Mouse (Mus musculus) forebrain, embryonic 15.5 days (tissue): ENCODE measurements around the gene Trub1. TPM values are rescaled to one million over a fixed set of nuclear protein-coding genes. Genes with fewer than 3 reads are reported as not detected.
A peak's percentile ranks its signal among the peaks of the same experiment; 100 is the strongest.

ENCODE experiments used
- ATAC-seq: fragments of 200-750 bp; cut with Nextera tagmentation; replicated peaks from 2 replicates; pipeline ENCODE4 v1.8.0; 2017; ENCODE audit warnings: mild to moderate bottlenecking, moderate TSS enrichment, moderate library complexity
- H3K27ac ChIP-seq: fragments of 300-500 bp; sonication (generic); replicated peaks from 2 replicates; pipeline ENCODE4 v1.5.1; 2015; ENCODE audit warnings: mild to moderate bottlenecking, inconsistent platforms
- H3K27me3 ChIP-seq: fragments of 300-500 bp; sonication (generic); 2 replicates; pipeline ENCODE4 v1.6.1; 2015; ENCODE audit warnings: inconsistent platforms
- H3K36me3 ChIP-seq: fragments of 300-500 bp; sonication (generic); 2 replicates; pipeline ENCODE4 v1.6.1; 2015; ENCODE audit warnings: mild to moderate bottlenecking, inconsistent platforms
- H3K4me1 ChIP-seq: fragments of 300-500 bp; sonication (generic); 2 replicates; pipeline ENCODE4 v1.6.1; 2015; ENCODE audit warnings: inconsistent platforms
- H3K4me2 ChIP-seq: fragments of 300-500 bp; sonication (generic); replicated peaks from 2 replicates; pipeline ENCODE4 v1.6.1; 2015; ENCODE audit warnings: mild to moderate bottlenecking, inconsistent platforms
- H3K4me3 ChIP-seq: fragments of 300-500 bp; sonication (generic); 2 replicates; pipeline ENCODE4 v1.5.1; 2015; ENCODE audit warnings: mild to moderate bottlenecking, inconsistent platforms
- H3K9ac ChIP-seq: fragments of 300-500 bp; sonication (generic); replicated peaks from 2 replicates; pipeline ENCODE4 v1.6.1; 2015; ENCODE audit warnings: mild to moderate bottlenecking, inconsistent platforms
- H3K9me3 ChIP-seq: fragments of 300-500 bp; sonication (generic); 2 replicates; pipeline ENCODE4 v1.6.1; 2016; ENCODE audit warnings: inconsistent platforms
- WGBS: fragments of 180-500 bp; shearing (Covaris S2); methylation state at CpG from one replicate; pipeline ENCODE4 v1.1.7; 2015; ENCODE audit warnings: mixed read lengths; 5-methylcytosine and 5-hydroxymethylcytosine counted together
- polyA plus RNA-seq: library from polyadenylated mRNA; unstranded; fragments of >200 nt; fragmentation: Nextera tagmentation; extraction: Ambion mirVana; gene quantifications from 2 replicates; pipeline ENCODE4 v1.2.1, GENCODE M21; 2015

Trub1 gene
- polyA plus RNA-seq, 1 experiment from 2014 or later, result 16.3 TPM

- Histone ChIP-seq H3K9me3 (no peaks in the 10 kb centered on the region), H3K4me1 (peaks cover 6% of the 10 kb centered on the region; the same call in 1 of the 2 replicates), H3K27me3 (no peaks in the 10 kb centered on the region), H3K4me2 (no peak overlapping the region), H3K36me3 (no peaks in the 10 kb centered on the region), H3K4me3 (no peak overlapping the region), H3K27ac (no peak overlapping the region), H3K9ac (no peak overlapping the region)
- no peak for ATAC-seq
- WGBS, result 84% methylated on average over 11 of the region's 11 CpGs
Observed at GRCm38 (mm10) chr19:57478056-57478455, 25.3 kb downstream of the Trub1 start.

DNA sequence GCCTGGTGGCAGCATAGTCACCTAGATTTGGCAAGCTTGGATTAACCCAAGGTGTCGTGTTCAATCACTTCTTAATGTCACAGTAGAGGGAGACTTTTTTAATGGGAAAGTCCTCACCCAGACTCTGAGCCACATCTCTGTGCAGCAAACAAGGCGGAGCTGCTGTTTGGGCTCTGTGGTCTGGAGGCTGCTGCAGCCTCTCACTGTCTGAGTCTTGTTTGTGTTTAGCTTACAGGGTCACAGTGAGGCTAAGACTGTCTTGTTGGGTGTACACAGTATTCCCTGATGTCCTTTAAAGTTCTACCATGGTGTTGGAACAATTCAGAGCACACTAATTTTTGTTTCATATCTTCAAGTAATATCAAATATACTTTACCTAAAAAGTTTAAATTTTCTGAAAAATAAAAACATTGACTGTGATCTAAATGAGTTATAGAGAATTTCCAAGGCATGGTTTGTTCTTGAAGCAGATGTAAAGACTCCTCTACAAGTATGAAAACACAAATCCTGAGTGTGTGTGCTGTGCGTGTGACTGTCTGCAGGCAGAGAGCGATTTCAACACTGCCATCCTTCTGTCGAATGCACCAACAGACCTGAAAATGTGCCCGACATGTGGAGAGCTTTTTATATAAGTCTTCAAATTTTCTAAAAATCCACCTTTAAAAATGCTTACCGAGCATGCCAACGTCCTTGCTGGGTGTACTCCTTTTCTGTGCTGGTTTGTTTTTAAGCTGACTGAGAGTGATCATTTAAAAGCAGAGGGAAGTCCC is 27.4 kb downstream of the Trub1 start:
- no peak overlapping the region for H3K27ac ChIP-seq

DNA sequence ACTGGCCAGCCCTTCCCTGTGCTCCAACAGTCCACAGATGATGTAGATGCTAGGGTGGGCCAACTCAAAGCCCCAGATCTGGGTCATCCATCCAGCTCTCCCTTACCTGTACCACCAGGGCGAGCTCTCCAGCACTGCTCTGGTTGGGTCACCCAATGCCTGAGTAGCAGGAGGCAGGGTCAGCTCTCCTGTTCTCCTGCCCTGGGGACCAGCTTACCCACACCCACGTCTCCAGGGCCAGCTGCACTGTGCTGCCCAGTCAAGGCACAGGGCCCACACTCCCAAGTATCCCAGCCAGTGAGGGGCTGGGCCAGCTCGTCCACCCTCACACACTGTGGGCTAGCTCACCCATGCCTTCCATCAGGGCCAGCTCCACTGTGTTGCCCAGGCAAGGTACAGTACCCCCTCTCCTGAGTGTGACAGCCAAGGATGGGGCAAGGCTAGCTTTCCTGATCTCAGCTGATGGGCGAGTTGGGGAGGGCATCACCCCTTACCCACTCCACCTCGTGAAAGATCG is 29.1 kb downstream of the Trub1 start:
- WGBS, result 90% methylated on average over 6 of the region's 6 CpGs
- H3K9ac ChIP-seq, result no peak overlapping the region
- no peaks in the 10 kb centered on the region for H3K27me3 ChIP-seq
- H3K27ac ChIP-seq, result no peak overlapping the region
- peaks cover 4% of the 10 kb centered on the region; the same call in 1 of the 2 replicates for H3K36me3 ChIP-seq
- peak; percentile 41; the same call in 1 of the 2 replicates for ATAC-seq
- H3K4me2 ChIP-seq, result no peak overlapping the region
- no peak overlapping the region for H3K4me3 ChIP-seq
- no peaks in the 10 kb centered on the region for H3K9me3 ChIP-seq
- H3K4me1 ChIP-seq, result no peaks in the 10 kb centered on the region; the same call in 1 of the 2 replicates

More for the DNA sequence above, 27.4 kb downstream of the Trub1 start:
- Histone ChIP-seq H3K4me3 (no peak overlapping the region), H3K9ac (no peak overlapping the region), H3K4me2 (no peak overlapping the region), H3K4me1 (0 out of 2 replicates have a peak, but pooled peaks cover 2% of the 10 kb centered on the region), H3K36me3 (peaks cover 4% of the 10 kb centered on the region; the same call in 1 of the 2 replicates), H3K9me3 (no peaks in the 10 kb centered on the region), H3K27me3 (no peaks in the 10 kb centered on the region)
- 79% methylated on average over 8 of the region's 8 CpGs for WGBS
- ATAC-seq, result no peak

GRCm38 (mm10) chr19:57482815-57483214 is 30.1 kb downstream of the Trub1 start:
- H3K27me3 ChIP-seq, result no peaks in the 10 kb centered on the region
- peaks cover 4% of the 10 kb centered on the region; the same call in 1 of the 2 replicates for H3K36me3 ChIP-seq
- H3K4me2 ChIP-seq, result no peak overlapping the region
- H3K9me3 ChIP-seq, result no peaks in the 10 kb centered on the region
- no peak overlapping the region for H3K4me3 ChIP-seq
- no peak overlapping the region for H3K9ac ChIP-seq
- ATAC-seq, result no peak
- H3K4me1 ChIP-seq, result peaks cover 2% of the 10 kb centered on the region; the same call in 1 of the 2 replicates
- 83% methylated on average over 8 of the region's 8 CpGs for WGBS
- no peak overlapping the region for H3K27ac ChIP-seq

DNA sequence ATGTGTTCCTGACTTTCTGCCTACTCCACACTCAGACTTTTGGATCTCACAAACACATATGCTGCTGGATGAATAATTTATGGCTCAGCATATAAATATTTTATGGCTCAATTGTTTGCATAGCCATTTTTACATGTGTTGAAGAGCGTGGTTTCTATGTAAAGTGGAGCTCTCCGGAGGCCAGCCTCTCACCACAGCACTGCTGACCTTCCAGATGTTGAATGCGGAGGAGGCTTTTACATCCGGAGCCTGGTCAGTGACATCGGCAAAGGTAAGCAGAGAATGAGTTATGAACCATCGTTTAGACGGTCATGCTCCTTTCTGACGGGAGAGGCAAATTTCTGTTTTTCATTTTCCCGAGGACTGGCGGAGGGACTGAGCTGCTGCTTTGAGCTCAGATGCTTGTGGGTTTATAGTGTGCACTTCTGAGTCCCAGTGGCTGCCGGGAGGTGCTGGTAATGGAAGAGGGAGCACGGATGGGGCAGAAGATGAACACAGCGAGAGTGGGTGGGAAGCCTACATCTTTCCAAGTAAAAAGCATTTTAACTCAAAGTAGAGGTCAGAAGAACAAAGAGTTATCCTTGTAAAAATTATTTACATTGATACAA is 34.4 kb downstream of the Trub1 start:
- H3K9ac ChIP-seq, result no peak overlapping the region
- peak overlapping the region; percentile 41 for H3K27ac ChIP-seq
- no peaks in the 10 kb centered on the region for H3K27me3 ChIP-seq
- 85% methylated on average over 13 of the region's 13 CpGs for WGBS
- H3K4me2 ChIP-seq, result no peak overlapping the region
- H3K4me3 ChIP-seq, result no peak overlapping the region
- H3K4me1 ChIP-seq, result peaks cover 9% of the 10 kb centered on the region; the same call in 1 of the 2 replicates
- 0 out of 2 replicates have a peak, but pooled peaks have one; percentile 41 for ATAC-seq
- H3K36me3 ChIP-seq, result peaks cover 4% of the 10 kb centered on the region; the same call in 1 of the 2 replicates
- H3K9me3 ChIP-seq, result no peaks in the 10 kb centered on the region

DNA sequence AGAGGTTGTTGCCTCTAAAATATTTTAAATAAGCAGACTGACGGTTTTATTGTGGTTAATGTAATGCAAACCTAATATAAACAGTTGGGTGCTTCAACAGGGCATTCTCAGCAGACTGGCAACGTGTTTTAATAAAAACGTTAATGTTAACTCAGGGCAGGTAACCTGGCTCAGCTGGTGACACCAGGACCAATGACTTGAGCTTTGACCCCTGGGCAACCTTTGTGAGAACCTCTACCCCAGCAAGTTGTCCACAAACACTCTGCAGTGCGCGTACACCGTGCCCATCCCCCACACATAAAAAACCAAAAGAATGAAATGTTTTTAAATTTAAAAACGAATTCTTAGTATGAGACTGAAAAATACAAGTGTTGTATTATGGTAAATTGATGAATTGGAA is 36.8 kb downstream of the Trub1 start:
- Histone ChIP-seq H3K27ac (no peak overlapping the region), H3K9ac (no peak overlapping the region), H3K36me3 (no peaks in the 10 kb centered on the region), H3K9me3 (no peaks in the 10 kb centered on the region), H3K4me3 (no peak overlapping the region), H3K4me2 (no peak overlapping the region), H3K27me3 (no peaks in the 10 kb centered on the region), H3K4me1 (peaks cover 9% of the 10 kb centered on the region; the same call in 1 of the 2 replicates)
- WGBS, result 91% methylated on average over 7 of the region's 7 CpGs
- no peak for ATAC-seq

GRCm38 (mm10) chr19:57491030-57491429 is 38.3 kb downstream of the Trub1 start:
- Histone ChIP-seq H3K4me1 (peaks cover 9% of the 10 kb centered on the region; the same call in 1 of the 2 replicates), H3K9ac (no peak overlapping the region), H3K9me3 (no peaks in the 10 kb centered on the region), H3K4me3 (no peak overlapping the region), H3K27me3 (no peaks in the 10 kb centered on the region), H3K27ac (no peak overlapping the region), H3K4me2 (no peak overlapping the region), H3K36me3 (no peaks in the 10 kb centered on the region)
- no peak for ATAC-seq
- WGBS, result 53% methylated on average over 8 of the region's 8 CpGs

GRCm38 (mm10) chr19:57494020-57494419 is 41.3 kb downstream of the Trub1 start:
- Histone ChIP-seq H3K27me3 (no peaks in the 10 kb centered on the region), H3K4me2 (no peak overlapping the region)
- 88% methylated on average over 5 of the region's 5 CpGs for WGBS

DNA sequence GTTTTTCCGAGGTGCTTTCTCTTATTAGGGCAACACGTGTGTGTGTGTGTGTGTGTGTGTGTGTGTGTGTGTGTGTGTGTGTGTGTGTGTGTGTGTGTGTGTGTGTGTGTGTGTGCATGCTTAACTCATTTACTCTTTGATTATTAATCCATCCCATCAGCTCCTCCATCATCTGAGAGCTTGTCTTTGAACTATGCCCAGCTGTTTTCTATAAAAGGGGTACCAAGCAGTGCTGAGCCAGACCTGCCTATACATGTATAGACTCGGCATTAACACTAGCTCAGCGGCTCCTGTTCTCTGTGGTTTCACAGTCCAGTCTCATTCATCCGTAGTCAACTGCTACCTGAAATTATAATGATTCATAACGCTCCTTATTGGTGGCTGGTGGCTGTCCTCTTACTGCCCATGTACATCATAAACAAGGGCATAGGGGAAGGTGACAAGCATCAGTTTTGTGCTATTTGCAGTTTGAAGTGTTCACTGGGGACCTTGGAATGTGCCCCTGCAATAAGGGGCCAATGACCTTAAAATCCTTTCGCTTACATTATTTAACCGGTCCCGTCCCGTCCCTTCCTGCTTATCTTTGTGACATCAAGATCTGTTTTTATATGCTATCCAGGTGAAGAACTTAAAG is 45.5 kb downstream of the Trub1 start:
- Histone ChIP-seq H3K27ac (no peak overlapping the region), H3K4me3 (no peak overlapping the region), H3K9ac (no peak overlapping the region), H3K27me3 (no peaks in the 10 kb centered on the region), H3K9me3 (no peaks in the 10 kb centered on the region), H3K4me2 (no peak overlapping the region), H3K4me1 (no peaks in the 10 kb centered on the region), H3K36me3 (no peaks in the 10 kb centered on the region)
- WGBS, result 87% methylated on average over 10 of the region's 10 CpGs
- ATAC-seq, result no peak

More at GRCm38 (mm10) chr19:57494020-57494419, 41.3 kb downstream of the Trub1 start:
- Histone ChIP-seq H3K36me3 (no peaks in the 10 kb centered on the region), H3K27ac (no peak overlapping the region), H3K9ac (no peak overlapping the region), H3K9me3 (no peaks in the 10 kb centered on the region), H3K4me3 (no peak overlapping the region), H3K4me1 (peaks cover 7% of the 10 kb centered on the region; the same call in 1 of the 2 replicates)
- ATAC-seq, result no peak

GRCm38 (mm10) chr19:57498884-57499410 is 46.2 kb downstream of the Trub1 start:
- Histone ChIP-seq H3K4me3 (no peak overlapping the region), H3K27me3 (no peaks in the 10 kb centered on the region), H3K9me3 (no peaks in the 10 kb centered on the region), H3K27ac (no peak overlapping the region), H3K36me3 (no peaks in the 10 kb centered on the region), H3K4me2 (no peak overlapping the region), H3K4me1 (no peaks in the 10 kb centered on the region), H3K9ac (no peak overlapping the region)
- ATAC-seq, result no peak
- 76% methylated on average over 6 of the region's 6 CpGs for WGBS

GRCm38 (mm10) chr19:57500254-57500653 is 47.5 kb downstream of the Trub1 start:
- Histone ChIP-seq H3K9ac (no peak overlapping the region), H3K4me1 (peaks cover 2% of the 10 kb centered on the region), H3K4me3 (no peak overlapping the region), H3K4me2 (no peak overlapping the region), H3K27ac (no peak overlapping the region), H3K27me3 (no peaks in the 10 kb centered on the region), H3K36me3 (no peaks in the 10 kb centered on the region), H3K9me3 (no peaks in the 10 kb centered on the region)
- no peak for ATAC-seq
- WGBS, result 92% methylated on average over 5 of the region's 5 CpGs
